Mouse (Mus musculus): ENCODE measurements around the gene Gm20458. TPM values are rescaled to one million over a fixed set of nuclear protein-coding genes. Genes with fewer than 3 reads are reported as not detected.
A peak's percentile ranks its signal among the peaks of the same experiment; 100 is the strongest.

Gm20458 gene
- polyA plus RNA-seq (2012; rRNA removed) = 7.4 and 9.5 TPM in 2 replicates

GRCm38 (mm10) chr2:164460745-164461551, at the start of gene Gm20458:
Gm20458 (plus strand) TSS chr2:164460967.
- TF ChIP-seq POLR2A (IDR thresholded peaks at IDR 0.05; ENCODE audit: extremely low read depth, insufficient read depth, low read length) = peak; percentile 64; the same call in 1 of the 2 replicates
- TF ChIP-seq CTCF (IDR thresholded peaks at IDR 0.05; ENCODE audit: extremely low read depth, insufficient read depth, low read length) = peak; percentile 85
- Histone ChIP-seq H3K4me1 (ENCODE audit: control insufficient read depth, insufficient read depth, low read length) (peaks cover 7% of the 10 kb centered on the region; the same call in 1 of the 2 replicates), H3K4me3 (ENCODE audit: insufficient read depth, low read length) (peak within 1 kb of the TSS; percentile 76), H3K27ac (ENCODE audit: insufficient read depth, low read length) (peak within 1 kb of the TSS; percentile 69)

DNA sequence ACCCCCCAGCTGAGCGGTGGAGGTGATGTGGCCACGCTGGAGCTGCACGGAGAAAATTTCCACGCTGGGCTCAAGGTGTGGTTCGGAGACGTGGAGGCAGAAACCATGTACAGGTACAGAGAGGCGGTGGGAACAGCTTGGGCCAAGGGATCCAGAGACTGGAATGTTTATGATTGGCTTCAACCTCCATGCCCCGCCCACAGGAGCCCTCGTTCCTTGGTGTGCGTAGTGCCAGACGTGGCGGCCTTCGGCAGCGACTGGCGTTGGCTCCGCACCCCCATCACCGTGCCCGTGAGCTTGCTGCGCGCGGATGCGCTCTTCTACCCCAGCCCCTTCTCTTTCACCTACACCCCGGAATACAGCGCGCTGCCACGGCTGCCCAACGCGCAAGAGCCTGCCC, 46.6 kb upstream of the Gm20458 start:
- TF ChIP-seq CTCF (IDR thresholded peaks at IDR 0.05; ENCODE audit: extremely low read depth, insufficient read depth, low read length) (no peak), POLR2A (IDR thresholded peaks at IDR 0.05; ENCODE audit: extremely low read depth, insufficient read depth, low read length) (no peak)
- no peaks in the 10 kb centered on the region for H3K4me1 ChIP-seq (ENCODE audit: control insufficient read depth, insufficient read depth, low read length)
- H3K4me3 ChIP-seq (ENCODE audit: insufficient read depth, low read length) = no peak overlapping the region
- H3K27ac ChIP-seq (ENCODE audit: insufficient read depth, low read length) = no peak overlapping the region

DNA sequence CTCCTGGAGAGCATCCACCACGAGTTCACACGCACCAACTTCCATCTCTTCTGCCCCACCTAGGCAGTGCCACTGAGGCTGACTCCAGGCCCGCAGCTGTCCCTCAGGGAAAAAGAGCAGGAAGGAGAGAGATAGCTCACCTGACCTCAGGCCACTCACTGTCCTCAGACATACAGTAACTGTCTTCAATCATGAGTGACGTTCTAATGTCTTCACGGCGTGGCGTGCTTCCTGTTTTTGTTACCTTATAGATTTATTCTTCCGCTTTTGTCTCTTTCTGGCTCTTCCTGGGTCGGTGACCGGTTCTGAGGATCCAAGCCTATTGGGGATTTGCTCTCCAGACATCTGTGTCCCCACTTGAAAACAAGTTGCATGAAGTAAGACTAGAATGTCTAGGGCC, 46.2 kb upstream of the Gm20458 start:
- no peak for TF ChIP-seq POLR2A (IDR thresholded peaks at IDR 0.05; ENCODE audit: extremely low read depth, insufficient read depth, low read length)
- no peak for TF ChIP-seq CTCF (IDR thresholded peaks at IDR 0.05; ENCODE audit: extremely low read depth, insufficient read depth, low read length)
- Histone ChIP-seq H3K4me1 (ENCODE audit: control insufficient read depth, insufficient read depth, low read length) (no peaks in the 10 kb centered on the region), H3K27ac (ENCODE audit: insufficient read depth, low read length) (no peak overlapping the region), H3K4me3 (ENCODE audit: insufficient read depth, low read length) (no peak overlapping the region)

DNA sequence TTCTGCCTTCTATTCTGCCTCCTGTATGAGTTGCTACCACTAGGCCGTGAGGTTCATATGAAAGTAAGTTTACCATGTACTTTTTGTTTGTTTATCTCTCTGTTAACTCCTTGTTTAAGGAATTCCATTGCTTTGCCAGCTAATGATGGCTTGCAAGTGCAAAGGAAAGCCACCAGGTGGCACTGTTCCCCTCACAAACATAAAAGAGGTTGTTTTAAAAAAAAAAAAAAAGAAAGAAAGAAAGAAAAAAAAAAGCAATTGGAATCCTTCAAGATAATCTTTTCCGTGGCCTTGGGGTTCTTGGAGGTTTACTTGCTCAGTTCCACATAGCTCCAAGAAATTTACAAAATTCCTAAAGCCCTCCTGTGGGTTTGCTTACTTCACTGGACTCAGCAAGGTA, 43.6 kb upstream of the Gm20458 start:
- Histone ChIP-seq H3K4me3 (ENCODE audit: insufficient read depth, low read length) (no peak overlapping the region), H3K4me1 (ENCODE audit: control insufficient read depth, insufficient read depth, low read length) (no peaks in the 10 kb centered on the region), H3K27ac (ENCODE audit: insufficient read depth, low read length) (no peak overlapping the region)
- TF ChIP-seq CTCF (IDR thresholded peaks at IDR 0.05; ENCODE audit: extremely low read depth, insufficient read depth, low read length) (peak; percentile 75), POLR2A (IDR thresholded peaks at IDR 0.05; ENCODE audit: extremely low read depth, insufficient read depth, low read length) (no peak)

DNA sequence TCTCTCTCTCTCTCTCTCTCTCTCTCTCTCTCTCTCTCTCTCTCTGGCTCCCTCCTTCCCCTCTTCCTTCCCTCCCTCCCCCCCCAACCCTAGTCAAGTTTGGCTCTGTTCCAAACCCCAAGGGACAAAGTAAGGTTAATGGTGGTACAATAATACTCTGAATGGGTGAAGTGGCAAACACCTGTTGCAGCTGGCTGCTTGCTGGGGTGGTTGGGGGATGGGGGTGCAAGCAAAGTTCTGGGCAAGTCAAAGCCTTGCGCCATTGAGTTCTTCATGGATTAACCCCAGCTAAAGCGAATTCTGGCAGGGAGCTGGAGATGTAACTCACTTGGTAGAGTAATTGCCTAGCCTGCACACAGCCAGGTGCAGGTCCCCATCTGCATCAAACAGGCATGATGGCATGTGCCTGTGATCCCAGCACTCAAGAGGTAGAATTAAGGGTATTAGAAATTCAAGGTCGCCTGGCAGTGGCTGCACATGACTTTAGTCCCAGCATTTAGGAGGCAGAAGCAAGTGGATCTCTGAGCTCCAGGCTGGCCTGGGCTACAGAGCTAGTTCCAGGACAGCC, 42.4 kb upstream of the Gm20458 start:
- TF ChIP-seq POLR2A (IDR thresholded peaks at IDR 0.05; ENCODE audit: extremely low read depth, insufficient read depth, low read length) (no peak), CTCF (IDR thresholded peaks at IDR 0.05; ENCODE audit: extremely low read depth, insufficient read depth, low read length) (no peak)
- Histone ChIP-seq H3K4me1 (ENCODE audit: control insufficient read depth, insufficient read depth, low read length) (no peaks in the 10 kb centered on the region), H3K4me3 (ENCODE audit: insufficient read depth, low read length) (no peak overlapping the region), H3K27ac (ENCODE audit: insufficient read depth, low read length) (no peak overlapping the region)

DNA sequence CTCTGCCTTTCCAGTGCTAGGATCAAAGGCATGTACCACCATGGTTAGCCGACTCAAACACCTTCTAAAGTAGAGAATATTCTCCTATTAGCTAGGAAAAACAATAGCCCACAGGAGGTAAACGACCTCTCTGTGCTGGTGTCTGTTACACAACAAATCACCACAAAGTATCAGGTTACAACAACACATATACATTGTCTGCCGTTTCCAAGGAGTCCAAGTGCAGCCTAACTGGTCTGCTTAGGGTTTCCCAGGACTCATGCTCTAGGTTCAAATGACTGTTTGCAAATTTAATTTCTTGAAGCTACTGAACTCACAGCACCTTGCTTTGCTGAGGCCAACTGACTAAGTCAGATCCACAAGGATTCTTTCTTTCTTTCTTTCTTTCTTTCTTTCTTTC, 41.3 kb upstream of the Gm20458 start:
- TF ChIP-seq POLR2A (IDR thresholded peaks at IDR 0.05; ENCODE audit: extremely low read depth, insufficient read depth, low read length) (no peak), CTCF (IDR thresholded peaks at IDR 0.05; ENCODE audit: extremely low read depth, insufficient read depth, low read length) (no peak)
- Histone ChIP-seq H3K4me1 (ENCODE audit: control insufficient read depth, insufficient read depth, low read length) (no peaks in the 10 kb centered on the region), H3K4me3 (ENCODE audit: insufficient read depth, low read length) (no peak overlapping the region), H3K27ac (ENCODE audit: insufficient read depth, low read length) (no peak overlapping the region)

DNA sequence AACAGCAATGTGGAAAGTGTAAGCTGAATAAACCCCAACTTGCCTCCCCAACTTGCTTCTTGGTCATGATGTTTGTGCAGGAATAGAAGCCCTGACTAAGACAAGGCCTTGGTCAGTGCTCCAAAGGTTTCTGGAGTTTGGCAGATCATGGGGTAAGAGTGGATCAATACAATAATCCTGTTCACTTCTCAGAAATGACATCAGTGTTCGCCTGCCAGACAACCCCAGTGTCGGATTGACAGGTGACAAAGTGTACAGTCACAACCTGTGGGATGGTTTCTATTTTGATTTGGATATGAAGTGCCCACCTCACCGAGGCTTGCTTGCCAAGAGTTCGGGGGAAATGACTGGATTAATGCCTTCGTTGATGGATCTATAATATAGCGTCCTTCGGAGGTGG, 39.5 kb upstream of the Gm20458 start:
- H3K27ac ChIP-seq (ENCODE audit: insufficient read depth, low read length) = no peak overlapping the region
- no peak overlapping the region for H3K4me3 ChIP-seq (ENCODE audit: insufficient read depth, low read length)
- H3K4me1 ChIP-seq (ENCODE audit: control insufficient read depth, insufficient read depth, low read length) = no peaks in the 10 kb centered on the region
- TF ChIP-seq CTCF (IDR thresholded peaks at IDR 0.05; ENCODE audit: extremely low read depth, insufficient read depth, low read length) (no peak), POLR2A (IDR thresholded peaks at IDR 0.05; ENCODE audit: extremely low read depth, insufficient read depth, low read length) (no peak)

DNA sequence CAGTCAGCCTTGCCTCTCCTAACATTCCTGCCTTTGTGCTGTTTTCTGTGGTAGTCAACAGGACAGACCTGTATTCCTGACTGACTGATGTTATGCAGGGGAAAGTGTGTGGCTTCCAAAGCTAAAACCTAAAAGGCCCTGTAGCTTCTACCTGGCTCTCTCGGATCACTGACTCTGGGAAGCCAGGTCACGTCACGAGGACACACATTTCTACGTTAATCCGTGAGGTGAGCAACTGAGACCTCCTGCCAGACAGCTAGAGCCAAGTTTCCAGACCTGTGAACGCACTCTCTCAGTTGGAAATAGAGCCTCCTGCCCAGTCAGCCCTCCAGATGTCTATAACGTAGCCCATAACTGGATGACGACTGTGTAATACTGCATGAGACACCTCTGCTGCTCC, 38.8 kb upstream of the Gm20458 start:
- Histone ChIP-seq H3K4me3 (ENCODE audit: insufficient read depth, low read length) (no peak overlapping the region), H3K27ac (ENCODE audit: insufficient read depth, low read length) (no peak overlapping the region), H3K4me1 (ENCODE audit: control insufficient read depth, insufficient read depth, low read length) (no peaks in the 10 kb centered on the region)
- TF ChIP-seq POLR2A (IDR thresholded peaks at IDR 0.05; ENCODE audit: extremely low read depth, insufficient read depth, low read length) = no peak

- TF ChIP-seq CTCF (IDR thresholded peaks at IDR 0.05; ENCODE audit: extremely low read depth, insufficient read depth, low read length) = no peak
- Histone ChIP-seq H3K4me1 (ENCODE audit: control insufficient read depth, insufficient read depth, low read length) (no peaks in the 10 kb centered on the region), H3K4me3 (ENCODE audit: insufficient read depth, low read length) (no peak overlapping the region), H3K27ac (ENCODE audit: insufficient read depth, low read length) (peak overlapping the region; percentile 77; the same call in 1 of the 2 replicates)
Measured at GRCm38 (mm10) chr2:164422675-164423393, 37.9 kb upstream of the Gm20458 start.
